ENCODE assay signal across 9 mouse cellular contexts in the genomic region with DNA sequence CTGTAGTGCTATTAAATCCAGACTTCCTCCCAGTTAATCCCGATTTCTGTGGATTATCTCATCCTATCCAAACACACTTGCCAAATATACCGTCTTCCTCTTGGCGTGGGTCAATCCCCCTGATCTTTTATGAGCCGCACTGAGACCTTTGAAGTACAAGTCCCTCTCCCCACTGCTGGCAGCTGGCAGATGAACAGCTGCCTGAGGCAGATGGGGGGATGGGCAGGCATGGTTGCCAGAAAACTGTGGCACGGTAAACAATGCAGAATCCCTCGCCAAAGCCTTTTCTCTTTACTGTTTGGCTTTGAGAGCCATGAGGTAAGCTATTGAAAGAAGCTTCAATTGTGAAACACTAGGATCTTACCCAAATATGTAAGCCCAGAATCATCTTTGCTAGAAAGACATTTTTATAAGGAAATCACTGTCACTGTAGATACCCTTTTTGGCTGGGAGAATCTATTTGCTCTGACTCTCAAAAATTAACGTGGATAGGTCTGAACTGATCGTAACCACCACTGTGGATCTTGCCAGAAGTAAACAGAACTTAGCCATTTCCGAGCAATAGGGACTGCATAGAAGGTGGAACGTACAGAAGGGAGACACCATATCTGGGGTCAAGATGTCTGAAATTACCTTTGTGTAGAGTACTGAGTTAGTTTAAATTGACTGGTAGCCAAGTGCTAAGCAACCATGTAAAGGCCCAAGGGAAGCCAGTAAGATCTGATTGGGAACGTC.
A peak's percentile ranks its signal among the peaks of the same experiment; 100 is the strongest.
DNase-seq lines count a peak whose midpoint lies in the region; ATAC-seq and TF ChIP-seq lines count a peak whose summit lies in the region.
"Had no signal": no experiment of that assay in that cellular context is flagged by ENCODE, and none has a peak within 500 bp of the region (broad histone marks: within the 10 kb centered on the region; RNA-seq: fewer than 3 reads in every experiment).

No protein-coding gene starts in this region.

- no peak overlapping the region for H3ac ChIP-seq in C2C12 (ENCODE audit: control insufficient read depth, insufficient read length, low read depth)
- H3ac ChIP-seq in myocyte (ENCODE audit: control insufficient read depth, insufficient read length): no peak overlapping the region

- no peaks in the 10 kb centered on the region for H3K27me3 ChIP-seq in C2C12 (ENCODE audit: control insufficient read depth, insufficient read depth, insufficient read length)
- no peaks in the 10 kb centered on the region for H3K27me3 ChIP-seq in embryonic facial prominence, embryonic 14.5 days (replicated peaks; ENCODE audit: control insufficient read depth, insufficient read depth, low read length)
- H3K27me3 ChIP-seq in hindbrain, embryonic 11.5 days (ENCODE audit: control insufficient read depth, insufficient read depth, low read length): no peaks in the 10 kb centered on the region
- H3K27me3 ChIP-seq in myocyte (ENCODE audit: control insufficient read depth, insufficient read depth, insufficient read length): no peaks in the 10 kb centered on the region

- WGBS in embryonic facial prominence, embryonic 14.5 days: 41% methylated on average over 11 of the region's 11 CpGs
- WGBS in hindbrain, embryonic 11.5 days: 60% methylated on average over 11 of the region's 11 CpGs

- no peak overlapping the region for H3K27ac ChIP-seq in embryonic facial prominence, embryonic 14.5 days (replicated peaks; ENCODE audit: low read depth, low read length)
- H3K27ac ChIP-seq in hindbrain, embryonic 11.5 days (ENCODE audit: low read depth, low read length): no peak overlapping the region; the same call in 1 of the 2 replicates
- H3K27ac ChIP-seq: macrophage had no signal

- no peaks in the 10 kb centered on the region for H3K9me3 ChIP-seq in embryonic facial prominence, embryonic 14.5 days (ENCODE audit: control insufficient read depth, low read length)
- H3K9me3 ChIP-seq in hindbrain, embryonic 11.5 days (ENCODE audit: control insufficient read depth, low read length): no peaks in the 10 kb centered on the region

- H3K4me1 ChIP-seq in embryonic facial prominence, embryonic 14.5 days (ENCODE audit: control insufficient read depth, insufficient read depth, low read length): 0 out of 2 replicates have a peak, but pooled peaks cover 3% of the 10 kb centered on the region
- no peaks in the 10 kb centered on the region for H3K4me1 ChIP-seq in hindbrain, embryonic 11.5 days (replicated peaks; ENCODE audit: control insufficient read depth, insufficient read depth, low read length)

- H3K79me2 ChIP-seq in C2C12 (ENCODE audit: control insufficient read depth, insufficient read depth): no peaks in the 10 kb centered on the region
- H3K79me2 ChIP-seq in myocyte (ENCODE audit: control insufficient read depth, insufficient read depth): no peaks in the 10 kb centered on the region

- no peaks in the 10 kb centered on the region for H3K36me3 ChIP-seq in C2C12 (ENCODE audit: control insufficient read depth, insufficient read depth)
- H3K36me3 ChIP-seq in embryonic facial prominence, embryonic 14.5 days (ENCODE audit: control insufficient read depth, insufficient read depth, low read length): no peaks in the 10 kb centered on the region
- H3K36me3 ChIP-seq in hindbrain, embryonic 11.5 days (ENCODE audit: control insufficient read depth, insufficient read depth, low read length): no peaks in the 10 kb centered on the region
- H3K36me3 ChIP-seq in myocyte (ENCODE audit: control insufficient read depth, insufficient read depth): no peaks in the 10 kb centered on the region

- peak; percentile 27 to 36 for DNase-seq in heart, adult 18-20 months
- DNase-seq in heart, postnatal 25 days (ENCODE audit: low spot score): no peak
- DNase-seq in embryonic facial prominence, embryonic 14.5 days (ENCODE audit: low spot score): peak; percentile 77
- DNase-seq in hindbrain, embryonic 11.5 days (ENCODE audit: low spot score): peak; percentile 56
- no peak for DNase-seq in spleen, postnatal 36 days (ENCODE audit: low spot score in 2 of 2)
- no peak for DNase-seq in cerebellum, adult 9-10 months

- no peak overlapping the region for H3K9ac ChIP-seq in embryonic facial prominence, embryonic 14.5 days (ENCODE audit: low read depth, low read length)
- H3K9ac ChIP-seq in hindbrain, embryonic 11.5 days (ENCODE audit: low read depth, low read length): no peak overlapping the region

- ATAC-seq in embryonic facial prominence, embryonic 14.5 days (ENCODE audit: low read depth): peak; percentile 72; the same call in 1 of the 2 replicates
- no peak for ATAC-seq in hindbrain, embryonic 11.5 days (ENCODE audit: low FRiP score)

- H3K4me2 ChIP-seq in embryonic facial prominence, embryonic 14.5 days (ENCODE audit: low read depth, low read length): no peak overlapping the region
- no peak overlapping the region for H3K4me2 ChIP-seq in hindbrain, embryonic 11.5 days (replicated peaks; ENCODE audit: low read depth, low read length)
- no peak overlapping the region for H3K4me2 ChIP-seq in myocyte (ENCODE audit: low read depth)

- TF ChIP-seq POLR2A in myocyte (IDR thresholded peaks at IDR 0.05; ENCODE audit: insufficient read length, low read depth): no peak

- H3K79me3 ChIP-seq in C2C12 (ENCODE audit: low read depth): no peaks in the 10 kb centered on the region

- no peak for TF ChIP-seq CTCF in C2C12 (IDR thresholded peaks at IDR 0.05; ENCODE audit: control insufficient read depth, insufficient read depth, insufficient read length)

- intact Hi-C loops in heart, postnatal 25 days (cut with DNase I): loop anchor here (5.0 to 10.0 kb wide), 3 partner anchors 219 to 431 kb away; no protein-coding TSS in a partner anchor

- no peak overlapping the region for H3K4me3 ChIP-seq in C2C12 (ENCODE audit: insufficient read depth, poor library complexity, severe bottlenecking)
- H3K4me3 ChIP-seq in embryonic facial prominence, embryonic 14.5 days (ENCODE audit: low read depth, low read length): no peak overlapping the region
- no peak overlapping the region for H3K4me3 ChIP-seq in hindbrain, embryonic 11.5 days (ENCODE audit: low read depth, low read length)
- H3K4me3 ChIP-seq in myocyte: no peak overlapping the region

TF ChIP-seq in C2C12, 6 proteins besides CTCF, POLR2A, EP300 and RAD21:
- no peak for TF ChIP-seq FOSL1 (IDR thresholded peaks at IDR 0.05; ENCODE audit: insufficient read depth, low read length, poor library complexity, severe bottlenecking)
- peak; percentile 81 for TF ChIP-seq MYOD1 (IDR thresholded peaks at IDR 0.05; ENCODE audit: control insufficient read depth, insufficient read length, low read depth)
- TF ChIP-seq MAX (IDR thresholded peaks at IDR 0.05): no peak

TF ChIP-seq in myocyte, 11 proteins besides CTCF, POLR2A, EP300 and RAD21:
- TF ChIP-seq SRF (IDR thresholded peaks at IDR 0.05; ENCODE audit: control insufficient read depth, insufficient read length, low read depth): no peak
- TF ChIP-seq MYOD1 (IDR thresholded peaks at IDR 0.05; ENCODE audit: control insufficient read depth in 1 of 3, insufficient read length in 2 of 3, low read depth in 2 of 3): peak; percentile 69 to 94 (median 92)
- TF ChIP-seq MYOG (IDR thresholded peaks at IDR 0.05; ENCODE audit: control insufficient read depth in 1 of 3, insufficient read depth in 1 of 3, insufficient read length in 2 of 3, low read depth in 2 of 3): peak; percentile 71 to 94 (median 76)
- TF ChIP-seq USF1 (IDR thresholded peaks at IDR 0.05; ENCODE audit: low read depth): no peak
- TF ChIP-seq E2F4 (IDR thresholded peaks at IDR 0.05; ENCODE audit: insufficient read depth): no peak
- TF ChIP-seq CEBPB (IDR thresholded peaks at IDR 0.05; ENCODE audit: insufficient read depth, poor library complexity, severe bottlenecking): no peak
- no peak for TF ChIP-seq POLR2AphosphoS2 (IDR thresholded peaks at IDR 0.05; ENCODE audit: insufficient read length, low read depth)
- no peak for TF ChIP-seq REST (IDR thresholded peaks at IDR 0.05; ENCODE audit: insufficient read depth, insufficient read length)
- peak; percentile 79 for TF ChIP-seq TCF3 (IDR thresholded peaks at IDR 0.05; ENCODE audit: insufficient read length, low read depth)
- no peak for TF ChIP-seq MAX (IDR thresholded peaks at IDR 0.05; ENCODE audit: low read depth)
- peak; percentile 96 for TF ChIP-seq TCF12 (IDR thresholded peaks at IDR 0.05; ENCODE audit: insufficient read depth, poor library complexity, severe bottlenecking)
TF ChIP-seq in myocyte: peak in this region for 4.

Comparison
In these comparisons a context has a peak if more than half of its experiments do, and no peak if none do; other contexts are left out.
1. DNase-seq: peak in heart, adult 18-20 months (2 of 2), embryonic facial prominence, embryonic 14.5 days (single experiment) and hindbrain, embryonic 11.5 days (single experiment); none in heart, postnatal 25 days (single experiment), spleen, postnatal 36 days (0 of 2) and cerebellum, adult 9-10 months (single experiment).